Mouse (Mus musculus) limb, embryonic 14.5 days (tissue): ENCODE data around the gene Coro1c. TPM values are rescaled to one million over a fixed set of nuclear protein-coding genes. Genes with fewer than 3 reads are reported as not detected.
A peak's percentile ranks its signal among the peaks of the same experiment; 100 is the strongest.

Source experiments
- ATAC-seq: fragments of 200-750 bp; cut with Nextera tagmentation; 2 replicates; pipeline ENCODE4 v1.8.0; 2017; ENCODE audit warnings: low read depth, moderate number of reproducible peaks, moderate TSS enrichment; ENCODE audit not compliant: low FRiP score
- DNase-seq: peaks from one replicate; pipeline ENCODE4 v3.0.0-alpha.2; 2015; ENCODE audit warnings: low spot score
- H3K27ac ChIP-seq: fragments of 300-500 bp; sonication (generic); replicated peaks from 2 replicates; pipeline ENCODE4 v1.5.1; 2014; ENCODE audit warnings: low read depth, mild to moderate bottlenecking, low read length, moderate library complexity, mixed read lengths
- H3K27me3 ChIP-seq: fragments of 300-500 bp; sonication (generic); 2 replicates; pipeline ENCODE4 v1.6.1; 2014; ENCODE audit warnings: low read length, mixed read lengths; ENCODE audit not compliant: control insufficient read depth, insufficient read depth
- H3K36me3 ChIP-seq: fragments of 300-500 bp; sonication (generic); 2 replicates; pipeline ENCODE4 v1.6.1; 2014; ENCODE audit warnings: mild to moderate bottlenecking, low read length, moderate library complexity, mixed read lengths; ENCODE audit not compliant: control insufficient read depth, insufficient read depth
- H3K4me1 ChIP-seq: fragments of 300-500 bp; sonication (generic); 2 replicates; pipeline ENCODE4 v1.6.1; 2014; ENCODE audit warnings: antibody characterized with exemption, low read length, mixed read lengths; ENCODE audit not compliant: control insufficient read depth, insufficient read depth
- H3K4me2 ChIP-seq: fragments of 300-500 bp; sonication (generic); replicated peaks from 2 replicates; pipeline ENCODE4 v1.6.1; 2014; ENCODE audit warnings: low read depth, mild to moderate bottlenecking, low read length, moderate library complexity; ENCODE audit not compliant: severe bottlenecking
- H3K4me3 ChIP-seq: fragments of 300-500 bp; sonication (generic); replicated peaks from 2 replicates; pipeline ENCODE4 v1.5.1; 2014; ENCODE audit warnings: low read length
- H3K9ac ChIP-seq: fragments of 300-500 bp; sonication (generic); 2 replicates; pipeline ENCODE4 v1.6.1; 2014; ENCODE audit warnings: mild to moderate bottlenecking, low read depth, low read length, moderate library complexity; ENCODE audit not compliant: severe bottlenecking
- H3K9me3 ChIP-seq: fragments of 300-500 bp; sonication (generic); 2 replicates; pipeline ENCODE4 v1.6.1; 2016; ENCODE audit warnings: low read length; ENCODE audit not compliant: control insufficient read depth
- POLR2A ChIP-seq: fragments of 200-500 bp; IDR thresholded peaks from 2 replicates; pipeline ENCODE4 v1.8.0; 2012; ENCODE audit warnings: inconsistent platforms, mild to moderate bottlenecking, moderate library complexity, borderline replicate concordance; ENCODE audit not compliant: insufficient read depth, insufficient read length; ENCODE audit errors: extremely low read depth
- WGBS: fragments of 180-500 bp; shearing (Covaris S2); extraction: QIAGEN DNeasy Blood & Tissue Kit; methylation state at CpG from one replicate; pipeline ENCODE4 v1.1.7; 2014; 5-methylcytosine and 5-hydroxymethylcytosine counted together
- polyA plus RNA-seq, 2 experiments: library from polyadenylated mRNA; depleted of rRNA in 1 of 2; stranded (reverse) in 1 of 2; unstranded in 1 of 2; fragments of >200 nt; fragmentation: Nextera tagmentation in 1 of 2; extraction: Ambion mirVana in 1 of 2; gene quantifications; 2 replicates each; pipeline versions ENCODE4 v1.2.1 to v1.2.3; 2012 to 2014

Coro1c gene
- polyA plus RNA-seq, 2 experiments: 68.9 to 92.4 TPM

DNA sequence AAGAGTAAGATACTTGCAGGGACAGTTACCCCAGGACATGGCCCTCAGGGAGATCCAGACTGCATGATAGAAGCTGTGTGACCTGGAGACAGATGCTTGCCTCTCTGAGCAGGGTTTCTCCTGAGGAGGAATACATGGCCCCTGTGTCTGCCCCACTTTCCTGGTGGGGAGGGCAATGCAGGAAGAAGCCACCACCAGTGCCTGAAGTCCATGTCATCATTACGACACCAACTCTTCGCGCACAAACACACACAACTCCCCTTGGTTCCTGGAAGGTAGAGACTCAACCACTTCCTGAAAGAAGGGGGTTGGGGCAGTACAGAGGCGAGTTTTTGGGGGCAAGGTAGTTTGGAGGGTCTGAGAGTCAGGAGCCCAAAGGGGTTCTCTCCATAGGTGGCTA, 84.3 kb downstream of the Coro1c start:
- 85% methylated on average over 4 of the region's 4 CpGs for WGBS
- Histone ChIP-seq H3K27me3 (no peaks in the 10 kb centered on the region), H3K4me3 (no peak overlapping the region), H3K9me3 (no peaks in the 10 kb centered on the region), H3K9ac (no peak overlapping the region), H3K36me3 (no peaks in the 10 kb centered on the region), H3K4me1 (no peaks in the 10 kb centered on the region), H3K4me2 (no peak overlapping the region), H3K27ac (no peak overlapping the region)
- no peak for TF ChIP-seq POLR2A
- no peak for ATAC-seq
- no peak for DNase-seq

GRCm38 (mm10) chr5:113818572-113818971, 90.0 kb downstream of the Coro1c start:
- H3K4me2 ChIP-seq: no peak overlapping the region
- no peaks in the 10 kb centered on the region for H3K4me1 ChIP-seq
- no peaks in the 10 kb centered on the region for H3K36me3 ChIP-seq
- 72% methylated on average over 14 of the region's 14 CpGs for WGBS
- H3K27ac ChIP-seq: no peak overlapping the region
- ATAC-seq (no peak), DNase-seq (no peak)
- no peaks in the 10 kb centered on the region for H3K9me3 ChIP-seq
- H3K9ac ChIP-seq: no peak overlapping the region
- H3K27me3 ChIP-seq: no peaks in the 10 kb centered on the region
- no peak for TF ChIP-seq POLR2A
- no peak overlapping the region for H3K4me3 ChIP-seq

DNA sequence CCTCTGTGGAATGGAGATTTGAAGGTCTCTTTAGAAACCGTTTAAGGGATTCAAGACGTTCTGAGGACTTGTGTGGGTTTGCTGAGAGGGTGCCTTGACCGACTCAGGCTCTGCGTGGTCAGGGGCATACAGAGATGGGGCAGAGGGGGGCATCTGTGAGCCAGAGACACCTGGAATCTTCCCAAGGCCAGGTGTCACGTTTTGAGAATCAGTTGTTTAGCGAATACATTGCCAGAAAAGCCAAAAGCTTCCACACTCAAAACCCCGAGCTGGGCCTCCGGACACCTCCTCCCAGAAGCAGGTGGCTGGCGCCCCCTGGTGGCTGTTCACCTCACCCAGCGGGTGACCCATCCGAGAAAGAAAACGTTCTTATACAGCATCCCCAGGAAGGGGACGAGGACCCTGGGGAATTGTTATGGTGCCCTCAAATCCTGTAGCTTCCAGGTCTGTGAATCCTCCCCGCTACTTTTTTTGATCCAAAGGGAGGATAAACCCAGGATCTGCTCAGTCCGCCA, 92.9 kb downstream of the Coro1c start:
- ATAC-seq (peak; percentile 74), DNase-seq (peak; percentile 82)
- 12% methylated on average over 15 of the region's 15 CpGs for WGBS
- H3K27me3 ChIP-seq: no peaks in the 10 kb centered on the region
- no peaks in the 10 kb centered on the region for H3K36me3 ChIP-seq
- H3K27ac ChIP-seq: 0 out of 2 replicates have a peak overlapping the region, but pooled peaks have one; percentile 8
- no peak for TF ChIP-seq POLR2A
- 0 out of 2 replicates have a peak overlapping the region, but pooled peaks have one; percentile 2 for H3K9ac ChIP-seq
- H3K9me3 ChIP-seq: peaks cover 5% of the 10 kb centered on the region
- H3K4me1 ChIP-seq: no peaks in the 10 kb centered on the region
- H3K4me2 ChIP-seq: no peak overlapping the region
- H3K4me3 ChIP-seq: no peak overlapping the region

DNA sequence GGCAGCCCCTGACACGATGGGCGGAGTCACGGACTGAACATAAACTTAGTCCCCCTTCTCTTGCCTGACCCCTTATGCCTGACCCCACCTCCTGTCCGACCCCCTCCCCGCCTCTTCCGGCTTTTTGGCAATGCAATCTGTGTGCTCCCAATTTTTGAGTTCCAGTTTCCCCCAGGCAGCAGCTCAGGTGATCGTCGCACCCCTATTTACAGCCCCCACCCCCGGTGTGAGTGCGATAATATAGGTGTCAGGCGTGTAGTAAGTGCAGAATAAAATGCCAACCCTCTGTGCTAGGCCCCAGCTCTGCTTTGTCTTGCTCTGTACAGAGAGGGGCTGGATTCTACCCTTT, 93.5 kb downstream of the Coro1c start:
- no peak for ATAC-seq
- DNase-seq: no peak
- no peak for TF ChIP-seq POLR2A
- Histone ChIP-seq H3K4me3 (no peak overlapping the region), H3K4me2 (no peak overlapping the region), H3K36me3 (no peaks in the 10 kb centered on the region), H3K27ac (no peak overlapping the region), H3K27me3 (no peaks in the 10 kb centered on the region), H3K4me1 (no peaks in the 10 kb centered on the region), H3K9ac (no peak overlapping the region), H3K9me3 (peaks cover 9% of the 10 kb centered on the region)
- WGBS: 44% methylated on average over 11 of the region's 11 CpGs

- no peak overlapping the region for H3K4me3 ChIP-seq
- TF ChIP-seq POLR2A: no peak
- no peak for ATAC-seq
- 37% methylated on average over 27 of the region's 27 CpGs for WGBS
- H3K4me1 ChIP-seq: no peaks in the 10 kb centered on the region
- no peak for DNase-seq
- peaks cover 9% of the 10 kb centered on the region for H3K9me3 ChIP-seq
- H3K9ac ChIP-seq: no peak overlapping the region
- no peak overlapping the region for H3K4me2 ChIP-seq
- H3K36me3 ChIP-seq: no peaks in the 10 kb centered on the region
- H3K27ac ChIP-seq: no peak overlapping the region
- no peaks in the 10 kb centered on the region for H3K27me3 ChIP-seq
Observed at GRCm38 (mm10) chr5:113814111-113815040, 94.2 kb downstream of the Coro1c start.
